Mouse (Mus musculus): ENCODE results near the gene Ptrh1.

Gene Ptrh1

DNA sequence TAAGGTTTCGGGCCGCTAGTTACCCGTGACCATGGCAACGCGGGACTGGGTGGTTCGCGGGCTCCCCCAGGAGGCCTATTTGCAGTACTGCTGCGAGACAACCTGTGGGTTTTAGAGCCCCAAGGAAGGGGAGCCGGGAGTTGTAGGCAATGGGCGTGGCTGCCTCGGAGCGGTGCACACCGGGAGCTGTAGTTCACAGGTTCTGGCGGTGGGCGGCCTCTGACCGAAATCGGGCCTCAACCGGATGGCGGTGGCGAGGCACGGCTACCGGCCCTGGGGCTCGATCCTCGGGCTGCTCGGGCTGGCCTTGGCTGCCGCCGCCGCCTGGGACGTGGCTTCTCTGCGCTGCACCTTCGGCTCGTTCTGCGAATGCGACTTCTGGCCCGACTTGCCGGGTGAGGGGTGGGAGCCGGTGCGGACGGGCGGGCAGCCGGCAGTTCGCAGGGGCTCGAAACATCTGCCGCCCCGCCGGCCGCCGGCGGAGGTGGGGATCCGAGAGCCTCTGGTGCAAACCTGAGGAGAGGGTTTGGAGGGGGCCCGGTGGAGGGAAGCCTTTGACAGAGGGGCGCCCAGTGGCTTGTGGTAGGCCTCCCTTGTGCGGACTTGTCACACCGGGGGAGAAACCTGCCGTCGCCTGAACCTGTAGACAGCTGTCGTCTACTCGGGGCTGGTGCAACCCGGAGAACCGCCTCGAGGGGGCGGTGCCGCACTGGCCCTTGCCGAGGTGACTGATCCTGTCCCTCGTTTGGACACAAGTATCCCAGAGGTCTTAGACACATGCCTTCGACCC is 18.3 kb upstream of the Ptrh1 start, which contains the start of gene Tor2a:
Tor2a (plus strand) TSS at position 179 of the 790 bp plus-strand sequence.
- peak; percentile 98 for DNase-seq

DNA sequence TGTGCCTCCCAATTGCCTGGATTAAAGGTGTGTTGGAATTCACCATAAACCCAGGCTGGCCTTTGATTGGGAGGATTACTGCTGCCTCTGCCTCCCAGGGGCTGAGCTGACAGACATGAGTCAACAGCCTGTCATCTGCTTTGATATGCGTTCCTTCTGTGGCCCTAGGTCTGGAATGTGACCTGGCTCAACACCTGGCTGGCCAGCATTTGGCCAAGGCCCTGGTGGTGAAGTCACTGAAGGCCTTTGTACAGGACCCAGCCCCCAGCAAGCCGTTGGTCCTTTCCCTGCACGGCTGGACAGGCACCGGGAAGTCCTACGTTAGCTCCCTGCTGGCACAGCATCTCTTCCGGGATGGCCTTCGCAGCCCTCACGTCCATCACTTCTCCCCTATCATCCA is 17.1 kb upstream of the Ptrh1 start:
- DNase-seq: no peak

DNA sequence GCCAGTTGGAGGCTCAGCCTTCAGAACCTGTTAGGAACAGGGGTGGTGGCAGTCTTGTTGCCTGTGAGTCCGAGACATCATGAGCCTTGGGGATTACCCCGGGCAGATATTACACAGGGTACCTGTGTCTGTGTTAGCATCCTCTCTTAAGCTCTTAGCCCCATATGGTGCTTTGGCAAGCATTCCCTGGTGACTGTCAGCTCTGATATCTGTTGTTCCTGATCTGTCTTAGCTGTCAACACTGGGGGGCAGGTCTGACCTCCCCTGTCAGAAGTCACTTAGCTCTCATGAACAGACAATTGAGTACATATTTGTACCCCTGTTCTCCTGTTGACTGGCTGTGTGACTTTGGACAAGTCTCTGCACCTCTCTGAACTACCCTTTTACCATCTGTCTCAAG is 16.6 kb upstream of the Ptrh1 start:
- peak; percentile 31 for DNase-seq

DNA sequence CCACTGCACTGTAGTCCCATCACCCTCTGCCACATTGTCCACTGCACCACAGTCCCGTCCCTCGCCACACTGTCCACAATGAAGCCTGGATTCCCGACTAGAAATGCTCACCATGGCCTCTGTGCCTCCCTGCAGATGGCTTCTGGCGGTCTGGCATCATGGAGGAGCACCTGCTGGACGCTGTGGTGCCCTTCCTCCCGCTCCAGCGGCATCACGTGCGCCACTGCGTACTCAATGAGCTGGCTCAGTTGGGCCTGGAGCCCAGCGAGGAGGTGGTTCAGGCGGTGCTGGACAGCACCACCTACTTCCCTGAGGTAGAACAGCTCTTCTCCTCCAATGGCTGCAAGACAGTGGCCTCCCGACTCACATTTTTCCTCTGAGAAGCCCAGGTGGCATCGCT is 14.2 kb upstream of the Ptrh1 start:
- no peak for DNase-seq

DNA sequence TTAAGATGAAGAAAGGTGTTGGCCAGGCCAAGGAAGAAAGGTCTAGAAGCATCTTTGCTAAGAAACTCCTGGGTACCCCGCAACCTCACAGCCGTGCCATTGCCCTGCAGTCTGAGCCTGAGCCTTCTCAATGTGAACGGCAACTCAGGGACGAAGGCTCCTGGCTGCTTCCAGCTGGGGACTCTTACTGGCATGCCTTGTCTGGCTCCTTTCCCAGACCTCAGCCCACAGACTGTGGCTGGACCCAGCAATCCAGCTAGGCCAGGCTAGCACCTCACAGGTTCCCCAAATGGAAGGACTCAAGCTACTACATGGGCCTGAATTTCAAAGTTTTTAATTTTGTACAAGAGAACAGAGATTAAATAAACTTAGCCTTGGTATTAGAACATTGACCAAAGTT is 13.7 kb upstream of the Ptrh1 start:
- DNase-seq: no peak

DNA sequence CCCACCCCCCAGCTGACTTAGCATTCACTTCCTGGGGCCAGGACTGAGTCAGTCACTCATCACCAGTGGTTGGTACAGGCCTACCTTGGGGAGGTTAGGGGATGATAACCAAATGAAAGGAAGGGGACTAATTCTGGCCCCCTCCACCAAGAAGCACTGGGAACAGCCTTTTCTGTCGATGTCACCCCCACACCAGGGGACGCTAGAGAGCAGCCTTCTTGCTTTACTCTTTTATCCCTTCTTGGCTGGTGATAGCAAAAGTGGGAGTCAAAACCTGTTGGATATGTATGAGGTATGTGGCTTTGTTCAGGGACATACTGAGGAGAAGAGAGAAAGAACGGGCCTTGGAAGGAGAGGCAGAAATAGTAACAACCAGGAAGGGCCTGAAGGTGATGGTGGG is 12.2 kb upstream of the Ptrh1 start:
- DNase-seq: no peak

DNA sequence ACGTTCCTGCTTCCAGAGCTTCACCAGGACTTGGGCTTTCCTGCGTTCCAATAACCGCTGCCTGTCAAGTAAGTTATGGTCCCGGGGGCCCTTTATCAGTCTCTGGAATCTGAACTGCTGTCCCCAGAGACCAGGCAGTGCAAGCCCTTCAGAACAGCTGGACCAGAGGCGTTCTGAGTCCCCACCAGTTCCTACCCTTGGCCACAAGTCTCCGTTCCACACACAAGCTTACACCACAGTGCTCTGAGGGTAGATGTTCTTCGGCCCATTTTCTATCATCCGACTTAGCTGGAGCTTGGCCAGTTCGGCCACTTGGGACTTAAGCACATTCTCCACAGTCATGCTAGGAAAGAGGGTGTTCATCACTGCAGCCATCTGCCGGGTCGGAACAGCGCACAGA is 8.3 kb upstream of the Ptrh1 start:
- peak; percentile 27 for DNase-seq

DNA sequence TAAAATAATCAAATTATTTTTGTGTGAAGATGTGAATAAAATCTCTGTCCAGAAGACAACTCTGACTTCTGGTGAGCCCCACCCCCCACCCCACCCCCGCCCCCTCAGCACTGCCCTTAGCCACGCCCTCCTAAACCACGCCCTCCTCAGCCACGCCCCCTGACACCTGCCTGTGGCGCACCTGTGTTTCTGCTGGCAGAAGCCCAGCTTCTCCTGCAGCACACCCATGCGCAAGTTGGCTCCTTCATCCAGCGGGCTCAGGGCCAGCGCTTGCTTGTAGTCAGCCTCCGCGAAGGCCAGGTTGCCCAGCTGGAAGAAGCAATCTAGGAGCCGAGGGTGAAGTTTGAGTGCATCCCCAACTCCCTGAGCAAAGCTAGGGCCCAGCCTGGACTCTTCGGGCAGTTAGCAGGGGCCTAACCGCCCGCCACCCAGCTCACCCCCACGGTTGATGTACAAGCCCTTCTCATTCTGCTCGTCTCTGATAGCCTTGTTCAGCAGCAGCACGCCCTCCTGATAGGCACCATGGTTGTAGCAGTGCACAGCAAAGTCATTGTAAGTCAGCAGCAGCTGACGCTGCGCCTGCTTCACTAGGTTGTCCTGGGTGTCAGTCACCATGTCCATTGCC is 6.8 kb upstream of the Ptrh1 start:
- DNase-seq: no peak

DNA sequence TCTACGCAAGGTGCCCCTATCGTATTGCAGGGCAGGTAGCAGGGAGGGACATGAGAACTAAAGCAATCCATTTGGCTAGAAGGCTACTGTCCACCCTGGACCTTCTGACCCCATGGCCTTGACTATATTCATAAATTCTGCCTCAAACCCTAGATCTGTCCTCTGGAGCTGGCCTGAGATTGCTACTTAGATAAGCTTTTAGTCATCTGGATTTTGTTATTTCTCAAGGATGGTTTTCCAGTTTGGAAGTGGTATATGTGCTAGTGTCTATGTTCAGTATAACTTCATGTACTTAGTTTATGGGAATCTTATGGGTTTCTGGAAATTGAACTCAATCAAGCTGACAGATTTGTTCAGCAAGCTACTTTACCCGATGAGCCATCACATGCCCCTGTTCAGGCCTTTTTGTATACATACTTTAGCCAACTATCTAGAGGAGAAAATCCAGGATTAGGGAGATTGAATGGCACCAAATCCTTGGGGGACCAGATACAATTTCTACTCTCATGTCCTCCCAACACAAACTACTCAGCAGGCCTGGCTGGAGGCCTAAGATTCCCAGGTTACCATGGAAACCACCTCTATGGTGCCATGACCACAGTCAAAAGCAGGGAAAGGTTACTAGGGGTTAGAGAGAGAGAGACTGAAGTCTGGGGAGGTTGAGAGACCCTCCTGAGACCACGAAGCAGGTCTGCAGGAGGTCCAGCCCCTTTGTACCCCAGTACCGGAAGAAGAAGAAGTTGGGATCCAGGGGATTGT is 6.1 kb upstream of the Ptrh1 start:
- DNase-seq: no peak

DNA sequence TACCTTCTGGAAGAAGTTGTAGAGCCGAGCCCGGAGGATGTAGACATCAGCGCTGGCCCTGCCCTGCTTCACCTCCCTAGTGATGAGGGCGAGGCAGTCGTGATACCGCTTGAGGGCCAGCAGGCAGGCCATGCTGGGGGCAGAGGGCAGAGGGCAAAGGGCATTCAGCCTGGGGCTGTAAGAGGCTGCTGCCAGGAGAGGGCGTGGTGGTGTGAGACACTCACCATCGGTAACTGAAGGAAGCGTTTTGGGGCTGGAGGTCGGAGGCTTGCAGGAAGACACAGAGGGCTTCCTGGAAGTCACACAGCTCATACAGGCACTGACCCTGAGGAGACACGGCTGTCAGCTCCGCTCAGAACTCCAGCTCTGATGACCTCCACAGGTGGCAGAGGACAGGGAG is 3.7 kb upstream of the Ptrh1 start:
- no peak for DNase-seq

DNA sequence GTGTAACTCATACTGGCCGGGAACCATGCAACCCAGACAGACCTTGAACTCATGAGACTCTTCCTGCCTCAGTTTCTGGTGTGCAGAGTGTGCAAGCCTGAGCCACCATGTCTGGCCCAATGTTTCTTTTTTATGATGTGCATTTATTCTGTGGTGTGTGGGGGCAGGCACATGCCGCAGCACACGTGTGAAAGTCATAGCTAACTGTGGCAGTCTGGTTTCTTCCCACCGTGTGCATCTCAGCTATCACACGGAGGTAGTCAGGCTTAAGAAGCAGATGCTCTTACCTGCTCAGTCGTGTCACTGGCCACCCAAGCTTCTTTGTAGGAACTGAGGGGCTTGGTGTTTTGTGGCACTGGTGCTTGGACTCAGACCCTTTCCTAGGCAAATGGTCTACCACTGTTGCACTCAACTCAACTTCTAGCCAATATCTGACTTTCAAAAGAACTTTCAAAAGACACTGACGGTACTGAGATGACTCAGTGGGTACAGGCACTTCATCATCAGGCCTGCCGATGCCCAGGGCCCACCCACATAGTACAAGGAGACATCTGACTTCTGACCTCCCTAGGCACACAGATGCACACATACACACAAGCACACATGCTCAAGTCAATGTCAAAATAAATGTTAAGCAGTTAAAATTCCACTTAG is 2.8 kb upstream of the Ptrh1 start:
- no peak for DNase-seq

DNA sequence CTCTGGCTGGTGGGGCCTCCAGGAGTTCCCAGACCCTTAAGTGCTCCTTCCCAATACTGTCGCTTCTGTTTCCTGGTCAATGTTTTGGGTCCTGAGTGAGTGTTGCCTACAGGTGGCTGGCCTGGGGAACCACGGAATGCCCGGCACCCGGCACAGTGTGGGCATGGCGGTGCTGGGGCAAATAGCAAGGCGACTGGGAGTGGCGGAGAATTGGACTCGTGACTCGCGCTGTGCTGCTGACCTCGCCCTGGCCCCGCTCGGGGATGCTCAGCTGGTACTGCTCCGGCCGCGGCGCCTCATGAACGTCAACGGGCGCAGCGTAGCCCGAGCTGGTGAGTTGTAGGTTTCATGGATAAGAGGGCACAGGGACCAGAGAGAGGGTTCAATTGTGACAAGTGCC is 606 bp downstream of the Ptrh1 start:
- DNase-seq: no peak

DNA sequence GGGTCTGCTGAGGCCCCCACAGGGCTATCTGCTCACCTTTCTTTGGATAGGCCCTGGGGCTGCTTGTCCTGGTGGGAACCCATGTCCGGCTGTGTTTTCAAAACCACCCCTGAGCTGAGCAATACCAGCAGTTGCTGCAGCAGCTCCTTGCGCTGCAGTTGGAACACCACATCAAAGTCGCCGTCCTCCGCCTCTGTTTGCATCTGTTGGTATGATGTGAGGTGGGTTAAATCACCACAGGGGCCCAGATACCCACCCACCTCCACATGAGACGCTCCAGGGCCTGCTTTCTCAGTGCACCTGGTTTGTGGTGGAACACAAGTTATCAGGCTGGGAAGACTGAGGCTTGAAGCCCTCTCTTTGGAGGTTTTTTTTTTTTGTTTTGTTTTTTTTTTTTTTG is 2.5 kb downstream of the Ptrh1 start:
- no peak for DNase-seq

DNA sequence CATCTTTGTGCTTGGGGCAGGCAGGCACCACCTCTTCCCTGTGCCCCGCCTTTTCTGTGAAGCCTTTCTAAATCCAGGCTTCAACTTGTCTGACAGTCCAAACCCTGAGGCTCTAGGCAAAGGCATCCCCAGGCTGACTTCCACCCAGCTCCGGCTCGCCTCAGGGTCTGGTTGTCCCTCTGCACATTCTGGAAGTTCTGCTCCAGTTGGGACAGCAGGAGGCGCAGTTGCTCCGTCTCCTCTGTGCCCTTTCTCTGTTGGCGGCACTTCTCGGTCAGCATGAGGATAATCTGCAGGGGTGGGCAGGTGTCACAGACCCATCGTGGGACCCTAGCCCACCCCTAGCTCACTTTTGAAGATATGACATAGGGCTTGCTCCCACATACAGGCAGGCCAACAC is 3.5 kb downstream of the Ptrh1 start:
- DNase-seq: peak; percentile 79

DNA sequence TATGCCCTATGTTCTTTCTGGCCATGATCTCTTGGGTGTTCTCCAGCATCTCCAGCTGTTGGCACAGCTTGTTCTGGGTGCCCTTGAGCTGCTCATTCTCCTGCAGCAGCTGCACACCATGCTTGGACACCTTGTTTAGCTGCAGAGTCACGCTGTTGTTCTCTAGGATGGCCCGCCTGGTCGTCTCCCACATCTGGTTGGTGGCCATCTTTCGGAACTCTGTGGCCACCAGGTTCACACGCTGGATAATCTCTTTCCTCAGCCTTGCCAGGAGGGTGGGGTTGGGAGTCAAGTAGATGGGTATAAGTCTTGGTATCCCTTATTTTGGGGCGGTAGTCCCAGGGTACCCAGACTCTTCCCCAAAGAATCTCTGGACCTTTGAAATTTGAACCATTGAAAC is 4.1 kb downstream of the Ptrh1 start:
- DNase-seq: no peak

DNA sequence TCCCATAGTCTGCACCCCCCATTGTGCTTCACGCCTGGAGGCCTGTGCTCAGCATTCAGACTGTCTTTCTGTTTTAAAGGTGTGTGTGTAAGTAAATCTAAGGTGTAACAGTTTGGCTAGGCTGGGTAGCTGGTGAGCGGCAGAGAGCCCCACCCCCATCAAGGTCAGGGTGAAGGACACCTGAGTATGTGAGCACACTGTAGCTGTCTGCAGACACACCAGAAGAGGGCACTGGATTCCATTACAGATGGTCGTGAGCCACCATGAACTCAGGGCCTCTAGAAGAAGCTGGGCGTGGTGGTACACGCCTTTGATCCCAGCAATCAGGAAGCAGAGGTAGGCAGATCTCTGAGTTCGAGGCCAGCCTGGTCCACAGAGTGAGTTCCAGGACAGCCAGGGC is 6.1 kb downstream of the Ptrh1 start:
- DNase-seq: no peak

DNA sequence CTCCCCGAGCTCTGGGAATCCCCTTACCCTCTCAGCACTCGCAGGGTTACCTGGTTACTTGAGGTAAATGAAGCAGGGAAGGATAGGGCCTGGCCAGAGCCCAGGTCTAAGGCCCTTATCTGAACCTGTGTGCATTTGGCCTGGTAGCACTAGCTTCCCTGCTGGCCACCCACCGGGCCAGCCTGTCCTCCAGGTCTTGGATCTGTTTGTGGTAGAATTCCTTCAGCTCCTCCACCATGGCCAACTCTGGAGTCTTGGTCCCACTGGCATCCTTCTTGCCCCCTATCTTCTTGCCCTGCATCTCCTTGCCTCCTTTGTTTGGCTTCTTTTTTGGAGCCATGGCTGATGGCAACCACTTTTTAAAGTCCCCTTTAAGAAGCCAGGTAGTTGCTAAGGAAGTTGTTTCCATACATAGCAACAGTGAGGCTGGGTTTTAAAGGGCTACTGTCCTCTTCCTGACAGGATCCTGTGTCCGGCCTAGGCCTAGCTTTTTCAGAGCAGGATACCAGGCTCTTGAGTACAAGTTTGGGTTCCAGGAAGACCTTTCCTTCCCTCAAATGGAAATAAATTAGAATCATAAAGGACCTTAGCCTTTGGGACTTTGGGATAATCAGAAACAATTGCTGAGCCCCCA is 8.6 kb downstream of the Ptrh1 start, which contains the start of gene Cfap157:
Cfap157 (minus strand) TSS at position 381 of the 634 bp plus-strand sequence.
- DNase-seq: peak; percentile 19

DNA sequence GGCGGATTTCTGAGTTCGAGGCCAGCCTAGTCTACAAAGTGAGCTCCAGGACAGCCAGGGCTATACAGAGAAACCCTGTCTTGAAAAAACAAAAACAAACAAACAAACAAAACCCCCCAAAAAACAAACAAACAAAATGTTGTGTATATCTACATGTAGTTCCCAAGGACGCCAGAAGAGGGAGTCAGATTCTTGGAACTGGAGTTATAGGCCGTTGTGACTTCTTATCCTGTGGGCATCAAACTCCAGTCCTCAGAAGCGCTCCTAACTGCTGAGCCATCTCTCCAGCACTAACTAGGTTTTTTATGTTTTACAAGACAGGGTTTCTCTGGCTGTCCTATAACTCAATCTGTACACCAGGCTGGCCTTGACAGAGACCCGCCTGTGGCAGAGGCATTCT is 11.6 kb downstream of the Ptrh1 start:
- DNase-seq: peak; percentile 67

DNA sequence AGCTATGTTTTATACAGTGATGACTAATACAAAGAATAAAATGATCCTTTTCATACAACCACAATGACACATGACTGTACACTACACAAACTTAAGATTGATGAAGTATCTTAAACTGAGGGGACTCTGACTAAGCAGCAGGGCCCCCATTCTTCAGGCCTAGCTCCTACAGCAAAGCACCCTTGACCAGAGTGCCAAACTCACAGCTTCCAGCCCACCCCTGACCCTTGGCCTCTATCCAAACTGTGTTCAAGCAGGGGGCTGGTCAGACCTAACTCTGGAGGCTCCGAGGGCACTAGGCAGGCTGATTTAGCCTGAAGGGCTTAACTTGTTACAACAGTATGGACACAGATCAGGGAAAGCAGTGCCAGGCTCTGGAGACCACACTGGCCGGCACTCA is 13.0 kb downstream of the Ptrh1 start:
- no peak for DNase-seq

DNA sequence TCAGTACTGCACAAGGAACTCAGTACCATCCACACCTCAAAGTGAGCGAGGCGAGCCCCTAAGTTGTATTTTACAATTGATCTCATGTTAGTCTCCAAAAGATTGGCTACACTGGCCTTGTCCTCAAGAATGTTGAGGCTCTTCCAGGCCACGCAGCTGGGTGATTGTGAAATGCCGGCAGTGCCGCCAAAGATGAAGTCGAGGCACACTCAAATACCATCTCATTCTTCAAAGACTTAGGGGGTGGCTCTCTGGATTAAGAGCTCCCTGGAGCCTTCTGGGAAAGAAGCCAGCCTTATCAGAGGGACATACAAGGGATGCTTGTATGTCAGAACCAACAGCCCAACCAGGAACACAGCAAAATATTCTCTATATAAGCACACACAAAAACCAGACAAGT is 15.7 kb downstream of the Ptrh1 start:
- DNase-seq: no peak

DNA sequence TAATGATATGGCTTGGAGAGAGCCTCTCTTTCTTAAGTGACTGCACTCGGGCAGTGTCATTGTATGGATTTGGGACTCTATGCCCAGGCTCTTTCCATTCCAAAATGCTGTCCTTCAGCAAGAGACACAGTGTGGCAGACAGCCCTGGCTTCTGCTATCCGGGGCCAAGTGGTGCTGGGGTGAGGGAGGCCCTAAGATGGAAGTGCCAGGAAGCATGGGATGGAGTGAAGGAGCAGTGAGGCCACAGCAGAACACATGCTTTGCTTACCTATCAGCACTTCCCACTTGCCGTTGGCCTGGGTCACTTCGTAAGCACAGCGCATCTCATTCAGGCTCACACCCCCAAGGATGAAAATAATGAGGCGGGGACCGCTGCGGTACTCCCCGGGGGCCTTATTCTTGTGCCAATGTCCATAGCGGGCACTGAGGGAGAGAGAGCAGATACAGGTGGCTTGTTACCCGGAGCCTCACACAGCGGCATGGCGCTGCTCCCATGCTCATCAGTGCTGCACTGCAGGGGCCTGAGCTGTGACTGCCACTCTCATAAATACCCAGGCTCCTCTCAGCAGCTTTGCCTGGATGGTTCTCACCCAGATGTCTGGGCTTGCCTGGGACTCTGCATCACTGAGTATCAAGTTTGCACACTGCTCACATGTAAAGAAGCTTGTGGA is 20.3 kb downstream of the Ptrh1 start:
- DNase-seq: no peak

DNA sequence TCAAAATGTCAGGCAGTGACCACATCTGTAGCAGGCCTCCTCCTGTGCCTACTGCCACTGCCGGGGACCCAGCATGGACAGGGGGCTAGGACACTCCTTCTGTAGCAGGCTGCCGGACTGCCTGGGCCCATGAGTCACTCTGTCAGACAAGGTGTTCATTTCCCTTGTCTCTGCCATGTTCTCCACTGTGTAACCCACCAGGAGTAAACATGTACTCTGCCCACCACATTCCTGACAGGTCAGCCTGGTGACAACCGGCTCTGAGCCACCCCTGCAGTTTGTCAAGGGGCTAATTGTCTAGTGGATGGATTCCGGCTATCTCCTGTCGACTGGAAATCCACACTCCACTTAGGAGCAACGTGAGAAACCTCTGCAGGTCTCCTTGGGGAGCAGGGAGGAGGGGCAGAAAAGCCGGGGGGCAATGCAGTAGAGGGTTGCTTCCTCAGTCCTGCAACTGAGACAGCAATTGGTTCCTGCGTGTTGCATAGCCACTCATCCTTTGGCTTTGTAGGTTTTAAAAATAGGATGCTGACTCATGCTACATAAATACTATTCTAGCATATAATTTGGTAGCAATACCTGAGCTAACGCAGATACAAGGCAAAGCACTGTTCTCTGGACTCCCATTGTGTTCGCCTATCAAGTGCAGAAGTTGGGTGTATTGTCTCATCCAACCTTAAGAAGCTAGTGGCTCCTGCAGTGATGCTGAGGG is 22.8 kb downstream of the Ptrh1 start:
- no peak for DNase-seq
